Mouse (Mus musculus) right cerebral cortex, postnatal 36 days (tissue): ENCODE results near the gene Cd300ld3.

Source experiments
- DNase-seq, 2 experiments: peaks; one replicate each; pipeline ENCODE4 v3.0.0; 2022; ENCODE audit warnings: low spot score in 2 of 2, mixed read lengths in 1 of 2

Cd300ld3 gene

DNA sequence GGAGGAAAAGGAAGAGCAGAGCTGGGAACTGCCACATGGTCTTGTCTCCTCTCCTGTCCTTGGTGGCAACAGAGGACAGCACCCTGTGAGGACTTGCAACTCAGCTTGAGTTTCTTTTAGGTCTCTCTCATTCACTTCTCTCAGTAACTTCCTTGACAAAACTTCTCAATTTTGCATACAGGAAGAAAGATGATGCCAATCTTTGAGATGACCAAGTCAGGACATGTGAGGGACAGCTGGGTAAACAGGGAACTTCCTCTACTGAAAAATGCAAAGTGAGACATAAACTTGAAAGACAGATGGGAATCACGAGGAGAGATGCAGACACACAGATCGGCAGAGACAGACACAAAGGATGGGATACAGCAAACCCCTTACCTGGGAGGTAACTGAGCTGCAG lies at the start of gene Cd300ld3:
TSS of gene Cd300ld3 (minus strand) at position 151 of the 400 bp plus-strand sequence.
- no peak for DNase-seq

DNA sequence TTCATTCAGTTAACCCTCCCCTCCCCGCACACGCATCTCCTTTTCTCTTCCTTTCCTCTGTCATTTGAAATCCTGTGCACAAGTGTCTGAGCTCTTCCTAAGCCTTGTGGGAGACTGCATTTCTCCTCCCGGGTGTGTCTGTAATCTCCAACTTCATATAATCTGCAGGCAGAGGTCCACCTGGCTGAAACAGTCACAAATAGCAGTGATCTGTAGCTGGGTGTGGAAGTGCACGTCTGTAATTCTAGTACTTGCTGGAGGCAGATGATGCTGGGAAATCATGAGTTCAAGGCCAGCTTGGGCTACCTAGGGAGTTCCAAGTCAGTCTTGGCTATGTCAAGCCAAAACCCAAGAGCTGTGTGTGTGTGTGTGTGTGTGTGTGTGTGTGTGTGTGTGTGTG lies 43.9 kb upstream of the Cd300ld3 start:
- no peak for DNase-seq

DNA sequence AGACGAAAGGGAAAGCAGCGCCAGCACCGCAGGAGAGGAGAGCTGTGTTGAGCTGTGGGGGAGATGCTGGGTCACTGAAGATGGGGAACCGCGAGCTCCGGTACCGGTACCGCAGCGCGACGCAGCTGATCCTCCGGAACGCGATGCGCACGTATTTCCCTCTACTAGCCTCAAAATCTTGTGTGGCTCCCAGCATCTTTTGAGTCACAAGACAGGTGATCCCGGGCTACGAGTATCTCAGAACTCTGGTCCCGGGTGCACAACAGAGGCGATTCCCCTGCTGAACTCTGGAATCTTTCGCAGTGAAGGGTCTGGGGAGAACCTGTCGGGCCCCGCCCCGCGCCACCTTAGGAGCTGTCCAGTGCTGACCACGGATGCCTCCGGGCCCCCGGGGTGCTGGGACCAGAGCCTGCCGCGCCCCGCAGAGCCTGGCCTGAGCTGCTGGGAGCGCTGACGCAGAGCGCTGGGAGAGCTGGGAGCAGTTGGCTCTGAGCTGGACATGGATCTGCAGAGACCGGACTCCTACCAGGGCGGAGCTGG lies 43.2 kb upstream of the Cd300ld3 start, which contains the start of gene Rab37:
TSS of gene Rab37 (plus strand) at position 70 of the 540 bp plus-strand sequence.
- DNase-seq = no peak

DNA sequence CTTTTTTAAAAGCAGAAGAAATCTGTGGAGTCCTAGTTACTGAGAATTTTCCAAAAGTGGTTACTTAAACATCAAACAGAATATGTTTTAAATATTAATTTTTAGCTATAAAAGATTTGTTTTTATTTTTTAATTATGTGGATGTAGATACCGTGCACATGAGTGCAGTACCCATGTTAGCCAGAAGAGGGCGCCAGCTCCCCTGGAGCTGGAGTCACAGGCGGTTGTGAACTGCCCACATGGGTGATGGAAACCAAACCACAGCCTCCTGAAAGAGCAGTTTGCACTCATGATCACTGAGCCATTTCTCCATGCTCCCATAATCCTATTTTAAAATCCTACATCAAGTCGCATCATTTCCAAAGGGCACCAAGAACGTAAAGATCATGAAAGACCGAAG lies 41.6 kb upstream of the Cd300ld3 start:
- DNase-seq = no peak

DNA sequence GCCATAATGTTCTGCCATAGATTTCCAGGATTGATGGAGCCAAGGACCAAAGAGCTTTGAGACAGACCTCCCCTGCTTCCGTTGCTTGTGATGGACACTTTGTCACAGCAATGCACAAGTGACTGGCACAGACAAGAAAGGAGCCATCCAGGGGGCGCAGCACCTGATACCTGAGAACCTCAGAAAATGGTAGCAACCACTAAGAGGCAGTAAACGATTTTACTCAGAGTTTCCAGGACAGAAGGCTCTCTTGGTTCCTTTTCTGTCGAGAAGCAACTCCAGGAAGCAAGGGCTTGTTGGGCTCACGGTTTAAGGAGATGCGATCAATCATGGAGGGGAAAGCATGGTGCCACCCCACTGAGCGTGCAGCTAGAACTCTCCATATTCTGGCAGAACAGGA lies 38.0 kb upstream of the Cd300ld3 start:
- no peak for DNase-seq

DNA sequence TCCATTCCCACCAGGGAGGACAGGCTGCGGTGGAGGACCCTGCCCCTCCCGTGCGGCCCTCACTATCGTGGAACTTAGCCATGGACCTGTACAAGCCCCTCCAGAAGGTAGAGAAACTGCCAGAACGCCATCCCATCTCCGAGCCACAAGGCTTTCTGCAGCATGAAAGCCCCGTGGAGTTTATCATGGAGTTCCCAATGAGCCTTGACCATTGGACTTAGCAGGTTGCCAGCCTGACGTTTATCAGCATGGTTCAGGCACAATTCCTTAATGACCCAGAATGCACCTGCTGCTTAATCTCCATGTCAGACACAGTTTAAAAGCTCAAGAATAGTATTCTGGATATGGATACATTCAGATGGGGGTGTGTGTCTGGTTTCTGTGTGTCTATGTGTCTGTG lies 36.9 kb upstream of the Cd300ld3 start:
- no peak for DNase-seq

DNA sequence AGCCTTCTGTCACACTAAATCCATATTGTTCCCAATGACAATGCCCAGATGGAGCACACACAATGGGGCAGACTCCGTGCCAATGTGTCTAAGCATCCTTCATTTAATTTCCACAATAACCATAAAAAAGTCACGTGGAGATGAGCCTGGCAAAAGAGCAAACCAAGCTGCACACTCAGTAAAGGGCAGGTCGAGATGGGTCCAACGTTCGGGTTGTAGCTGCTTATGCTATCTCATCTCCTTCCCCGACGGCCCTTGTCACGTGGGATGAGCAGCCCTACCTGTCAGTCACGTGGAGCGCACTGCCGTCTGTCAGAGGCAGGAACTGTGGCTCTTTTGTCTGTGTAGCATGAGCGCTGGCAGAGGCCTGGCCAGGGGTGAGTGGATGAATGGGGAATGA lies 36.4 kb upstream of the Cd300ld3 start:
- DNase-seq = no peak

DNA sequence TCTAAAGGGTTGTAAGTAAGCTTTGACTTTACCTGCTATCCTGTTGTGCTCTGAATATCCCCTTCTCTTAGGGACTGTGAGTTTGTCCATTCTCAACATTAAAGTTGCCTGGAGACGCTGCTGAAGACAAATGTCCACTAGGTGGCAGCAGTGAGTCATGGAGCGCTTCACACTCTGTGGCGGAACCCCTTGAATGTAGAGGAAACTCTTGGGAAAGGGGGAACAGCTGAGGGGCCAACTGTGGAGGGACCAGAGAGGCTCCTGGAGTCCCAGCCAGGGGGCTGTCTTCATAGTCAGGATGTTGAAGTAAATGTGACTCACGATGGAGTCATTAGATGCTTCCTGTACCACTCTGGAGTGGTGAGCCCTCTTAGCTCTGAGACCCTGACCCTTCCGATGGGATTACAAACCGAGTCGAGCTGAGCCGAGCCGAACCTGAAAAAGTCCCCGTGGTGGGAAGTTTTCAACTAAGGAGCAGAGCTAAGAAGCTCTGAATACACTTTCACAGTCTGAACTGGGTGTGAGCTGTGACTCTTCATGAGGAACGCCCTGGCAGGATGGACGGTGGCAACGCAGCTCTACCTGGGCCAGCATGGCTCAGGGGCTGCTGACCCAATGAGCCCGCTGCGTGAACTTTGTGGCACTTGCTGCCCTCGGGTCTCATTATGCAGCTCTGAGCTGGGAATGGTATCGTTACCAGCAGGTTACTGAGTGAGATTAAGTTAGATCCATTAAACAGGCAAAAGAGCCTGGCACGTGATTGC lies 35.3 kb upstream of the Cd300ld3 start:
- DNase-seq = peak; percentile 28 to 34

DNA sequence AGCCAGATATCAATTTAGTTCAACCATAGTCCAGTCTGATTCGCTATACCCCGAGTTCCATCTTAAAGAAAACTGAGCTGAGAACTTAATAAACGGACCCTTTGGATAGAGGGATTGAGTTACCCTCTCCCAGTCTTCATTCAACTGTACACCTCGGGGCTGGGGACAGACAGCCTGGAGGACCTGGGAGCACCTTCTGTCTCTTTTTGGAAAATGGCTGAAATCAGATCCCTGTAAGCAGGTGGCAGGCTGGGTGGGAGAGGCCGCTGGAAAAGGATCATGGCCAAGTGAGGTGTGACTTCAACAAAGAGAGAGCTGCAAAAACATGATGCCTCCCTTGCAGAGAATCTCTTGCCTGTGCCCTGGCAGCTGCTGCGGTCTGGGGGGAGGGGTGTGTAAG lies 34.0 kb upstream of the Cd300ld3 start:
- DNase-seq = no peak

DNA sequence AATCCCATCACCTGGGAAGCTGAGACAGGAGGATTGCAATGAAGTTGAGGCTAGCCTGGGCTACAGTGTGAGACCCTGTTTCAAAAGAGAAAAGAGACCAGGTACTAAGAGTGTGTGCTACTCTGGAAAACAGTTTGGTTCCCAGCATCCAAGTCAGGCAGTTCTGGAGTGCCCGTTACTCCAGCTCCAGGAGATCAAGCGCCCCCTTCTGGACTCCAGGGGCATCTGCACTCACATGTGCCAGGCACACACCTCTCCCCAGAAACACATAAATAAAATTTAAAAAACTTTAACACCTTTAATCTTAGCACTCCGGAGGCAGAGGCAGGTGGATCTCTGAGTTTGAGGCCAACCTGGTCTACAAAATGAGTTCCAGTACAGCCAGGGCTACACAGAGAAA lies 33.2 kb upstream of the Cd300ld3 start:
- DNase-seq = no peak

DNA sequence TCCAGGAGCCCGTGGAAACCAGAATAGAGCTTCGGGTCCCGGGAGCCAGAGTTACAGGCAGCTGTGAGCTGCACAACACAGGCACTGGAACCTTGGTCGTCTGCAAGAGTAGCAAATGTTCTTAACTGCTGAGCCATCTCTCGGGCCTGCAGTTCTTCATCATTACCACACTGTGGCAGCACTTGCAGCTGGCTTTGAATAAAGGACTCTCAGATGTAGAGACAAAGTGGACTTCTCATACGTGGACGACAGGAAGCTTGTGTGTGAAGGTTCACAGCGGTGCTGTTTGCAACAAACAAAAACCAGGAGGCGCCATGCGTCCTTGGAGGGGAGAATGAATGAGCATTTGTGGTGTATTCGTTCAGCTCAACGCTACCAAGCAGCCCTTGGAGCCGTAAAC lies 32.7 kb upstream of the Cd300ld3 start:
- DNase-seq = peak; percentile 24 to 29

DNA sequence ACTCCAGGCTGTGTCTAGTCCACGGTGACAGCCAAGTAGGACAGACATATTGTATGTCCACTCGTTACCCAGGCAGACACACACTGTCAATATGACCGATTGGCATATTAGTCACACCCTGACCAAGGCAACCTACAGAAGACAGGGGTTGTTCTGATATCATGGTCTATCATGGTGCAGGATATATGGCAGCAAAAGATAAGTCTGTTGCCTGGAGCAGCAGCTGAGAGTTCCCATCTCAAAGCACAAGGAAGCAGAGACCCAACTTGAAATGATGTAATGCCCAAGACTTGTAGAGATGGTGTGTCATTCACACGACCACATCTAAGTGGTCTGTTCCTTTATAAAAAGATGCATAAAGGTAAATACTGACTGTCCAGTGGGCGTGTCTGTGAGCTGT lies 30.5 kb upstream of the Cd300ld3 start:
- DNase-seq = no peak

DNA sequence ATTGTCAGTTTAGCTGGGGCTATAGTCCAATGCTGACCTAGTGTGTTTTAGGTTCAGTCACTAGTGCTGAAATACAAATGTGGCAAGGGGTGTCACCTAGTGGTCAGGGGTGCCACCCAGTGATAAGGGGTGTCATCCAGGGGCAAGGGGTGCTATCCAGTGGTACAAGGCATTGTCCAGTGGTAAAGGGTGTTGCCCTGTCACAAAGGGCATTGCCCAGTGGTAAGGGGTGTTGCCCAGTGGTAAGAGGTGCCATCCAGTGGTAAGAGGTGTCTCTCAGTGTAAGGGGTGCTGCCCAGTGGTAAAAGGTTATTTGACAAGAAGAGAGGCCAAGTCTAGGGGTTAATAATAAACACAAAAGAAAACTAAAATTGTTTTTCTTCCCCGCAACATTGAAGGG lies 29.2 kb upstream of the Cd300ld3 start:
- no peak for DNase-seq

DNA sequence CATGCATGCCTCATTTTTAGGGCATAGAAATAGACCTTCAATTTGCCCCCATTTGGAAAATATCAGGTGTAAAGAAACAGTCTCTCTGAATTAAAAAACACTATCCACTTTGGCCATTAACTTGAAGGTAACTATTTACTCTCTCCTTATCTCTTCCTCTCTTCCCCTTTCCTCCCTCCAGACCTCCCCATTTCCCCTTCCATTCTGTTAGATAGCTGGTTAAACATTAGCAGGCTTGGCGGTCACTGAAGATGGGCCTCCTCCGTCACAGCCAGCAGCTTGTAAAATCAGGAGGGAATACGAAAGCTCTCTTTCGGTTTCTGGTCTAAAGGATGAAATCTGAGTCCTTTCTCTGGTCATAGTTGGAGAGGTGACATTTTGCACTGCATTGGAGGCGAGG lies 27.6 kb upstream of the Cd300ld3 start:
- DNase-seq = no peak

DNA sequence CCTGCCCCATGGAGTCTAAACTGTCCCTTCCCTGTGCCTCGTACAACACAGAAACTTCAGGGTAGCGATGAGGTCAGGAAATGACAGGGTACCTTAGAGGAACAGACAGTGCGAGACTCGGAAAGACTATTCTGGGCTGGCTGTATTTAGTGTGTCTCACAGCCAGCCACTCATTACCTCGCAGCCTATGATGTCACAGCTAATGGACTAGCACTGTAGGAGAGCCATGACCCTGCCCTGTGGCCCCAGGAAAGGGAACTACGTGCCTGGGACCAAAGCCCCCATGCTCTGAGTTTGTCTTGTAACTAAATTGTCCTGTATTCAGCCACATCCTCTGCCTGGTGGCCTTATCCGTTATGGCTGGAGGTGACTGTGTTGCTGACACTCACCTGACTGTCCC lies 27.2 kb upstream of the Cd300ld3 start:
- DNase-seq = no peak

DNA sequence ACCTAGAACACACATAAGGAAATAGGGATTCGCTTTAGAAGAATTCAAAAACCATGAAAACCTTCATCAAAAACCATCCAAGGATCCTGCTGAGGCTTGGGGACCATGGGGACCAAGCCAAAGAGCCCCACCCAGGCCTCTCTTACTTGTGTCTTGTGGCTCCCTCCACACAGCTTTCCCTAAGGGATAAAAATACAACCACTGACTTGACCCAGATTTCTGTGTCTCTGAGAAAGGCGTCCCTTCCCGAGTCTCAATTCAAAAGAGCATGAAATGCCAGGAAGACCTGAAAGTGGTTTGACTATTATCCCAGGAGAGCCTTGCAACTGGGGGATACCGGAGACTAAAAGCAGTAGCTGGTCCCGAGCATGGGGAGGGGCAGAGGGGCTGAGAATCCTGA lies 24.8 kb upstream of the Cd300ld3 start:
- DNase-seq = no peak

DNA sequence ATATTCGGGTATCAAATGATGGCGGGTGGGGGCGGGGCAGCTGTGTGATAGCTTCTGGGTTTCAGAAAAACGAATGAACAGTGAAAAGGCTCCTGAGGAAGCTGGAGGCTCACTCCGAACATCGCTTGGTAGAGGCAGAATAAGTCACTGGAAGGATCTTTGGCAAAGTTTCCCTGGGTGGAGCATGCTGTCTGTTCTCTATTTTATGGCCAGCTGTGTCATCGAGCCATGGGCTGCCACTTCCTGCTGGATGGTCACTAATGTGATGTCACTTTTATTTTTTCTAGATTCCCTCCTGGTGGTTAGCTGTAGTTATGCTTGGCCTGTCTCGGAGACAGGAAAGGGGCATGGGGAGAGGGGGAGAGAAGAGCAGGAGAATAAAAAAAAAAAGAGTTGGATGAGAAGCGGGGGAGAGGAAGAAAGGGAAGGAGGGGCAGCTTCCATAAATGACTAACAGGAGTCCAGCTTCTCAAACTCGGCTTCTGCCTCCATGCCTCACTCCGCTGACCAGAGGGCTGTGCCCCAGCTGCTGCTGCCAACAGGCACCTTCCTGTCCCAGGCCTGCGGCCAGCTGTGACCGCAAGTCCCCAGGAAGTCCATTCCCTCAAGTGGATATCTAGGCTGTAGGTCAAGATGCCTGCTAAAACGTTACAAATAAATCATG lies 23.6 kb upstream of the Cd300ld3 start:
- DNase-seq = no peak

DNA sequence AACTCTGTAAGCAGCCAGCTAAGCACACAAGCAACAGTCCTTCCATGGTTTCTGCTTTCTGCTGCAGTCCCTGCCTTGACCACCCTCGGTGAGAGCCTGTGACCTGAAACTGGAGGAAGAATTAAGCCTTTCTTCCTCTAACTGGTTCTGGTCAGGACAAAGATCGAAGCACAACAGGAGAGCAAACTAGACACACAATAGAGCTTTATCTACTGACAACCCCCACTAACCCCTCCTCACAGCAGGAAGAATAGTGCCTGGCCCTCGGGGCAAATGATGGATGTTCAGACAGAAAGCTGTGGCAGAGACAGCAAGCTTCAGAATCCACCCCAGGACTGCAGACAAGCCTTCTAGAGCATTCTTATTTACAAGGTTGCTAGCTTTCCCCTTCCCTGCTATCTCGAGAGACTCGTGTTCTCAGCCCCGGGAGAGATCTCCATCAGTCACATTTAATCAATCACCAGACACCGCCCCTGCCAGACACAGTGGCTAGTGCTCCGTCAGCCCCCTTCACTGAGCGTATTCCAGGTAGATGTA lies 22.9 kb upstream of the Cd300ld3 start:
- DNase-seq = no peak

DNA sequence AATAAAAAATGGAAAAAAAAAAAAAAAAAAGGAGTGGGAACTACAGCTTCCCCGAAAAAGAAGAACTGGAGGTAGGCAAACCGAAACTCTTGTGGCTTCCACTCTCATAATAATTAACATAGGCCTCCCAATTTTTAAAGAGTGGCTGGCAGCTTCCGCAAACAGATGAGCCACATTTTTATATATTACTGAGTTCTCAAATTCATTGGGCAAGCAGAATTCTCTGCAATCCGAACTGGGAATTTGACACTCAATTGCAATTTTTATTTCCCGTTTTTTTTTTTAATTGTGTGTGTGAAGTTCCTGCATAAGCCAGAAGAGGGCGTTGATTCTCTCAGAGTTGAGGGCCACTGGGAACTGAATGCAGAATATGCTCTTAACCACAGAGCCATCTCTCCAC lies 18.6 kb upstream of the Cd300ld3 start:
- no peak for DNase-seq

DNA sequence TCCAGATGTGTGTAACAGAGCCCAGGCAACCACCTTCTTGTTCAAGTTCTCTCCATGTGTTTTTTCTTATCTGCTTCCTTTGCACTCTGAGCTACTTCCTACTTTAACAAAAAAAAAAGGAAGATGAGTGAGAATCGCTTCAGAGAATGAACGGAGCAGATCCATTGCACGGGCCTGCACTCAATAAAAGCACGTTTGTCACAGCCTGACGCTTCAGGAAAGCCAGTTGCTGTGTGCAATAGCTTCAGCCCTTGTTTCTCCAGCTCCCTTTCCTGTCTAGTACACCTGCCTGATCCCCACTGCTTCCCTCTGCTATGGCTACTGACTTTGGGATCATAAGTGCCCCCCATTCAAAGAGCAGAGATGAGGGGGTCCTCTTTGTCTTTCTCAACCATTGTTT lies 13.9 kb upstream of the Cd300ld3 start, which contains the start of gene Cd300e:
TSS of gene Cd300e (minus strand) at position 101 of the 400 bp plus-strand sequence.
- no peak for DNase-seq

DNA sequence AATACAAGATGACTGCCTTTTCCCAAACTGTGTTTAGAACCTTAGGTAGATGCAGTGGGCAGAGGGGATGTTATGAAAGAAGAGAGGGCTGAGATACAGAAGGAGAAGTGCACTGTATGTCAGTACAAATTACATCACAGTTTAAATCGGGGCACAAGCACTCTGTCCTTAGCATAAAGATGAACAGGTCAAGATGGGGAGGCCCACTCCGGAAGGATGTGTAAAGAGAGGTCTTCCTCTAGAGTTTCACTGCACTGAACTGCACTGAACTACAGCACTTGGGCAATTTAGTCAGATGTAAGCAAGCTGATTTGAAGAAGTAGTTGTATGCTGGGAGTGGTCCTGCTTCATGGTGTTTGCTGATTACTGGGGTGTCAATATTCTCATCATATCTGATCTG lies 11.6 kb upstream of the Cd300ld3 start:
- no peak for DNase-seq

DNA sequence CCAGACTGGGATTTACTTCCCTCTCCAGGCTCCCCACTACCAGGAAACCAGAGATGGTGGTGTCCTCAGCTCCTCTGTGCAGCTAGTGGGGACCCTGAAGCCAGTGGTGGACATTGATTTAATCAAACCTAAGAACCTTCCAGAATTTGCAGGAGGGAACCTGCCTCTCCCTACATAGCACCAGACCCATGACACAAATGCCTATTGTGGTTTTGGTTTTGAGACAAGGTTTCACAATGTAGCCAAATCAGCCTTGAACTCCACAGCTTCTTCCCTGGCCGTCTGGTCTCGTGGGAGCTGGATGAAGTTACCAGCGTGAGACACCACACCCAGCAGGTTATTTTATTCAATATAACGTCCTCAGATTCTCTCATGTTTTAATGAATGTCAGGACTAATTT lies 10.5 kb upstream of the Cd300ld3 start:
- no peak for DNase-seq

DNA sequence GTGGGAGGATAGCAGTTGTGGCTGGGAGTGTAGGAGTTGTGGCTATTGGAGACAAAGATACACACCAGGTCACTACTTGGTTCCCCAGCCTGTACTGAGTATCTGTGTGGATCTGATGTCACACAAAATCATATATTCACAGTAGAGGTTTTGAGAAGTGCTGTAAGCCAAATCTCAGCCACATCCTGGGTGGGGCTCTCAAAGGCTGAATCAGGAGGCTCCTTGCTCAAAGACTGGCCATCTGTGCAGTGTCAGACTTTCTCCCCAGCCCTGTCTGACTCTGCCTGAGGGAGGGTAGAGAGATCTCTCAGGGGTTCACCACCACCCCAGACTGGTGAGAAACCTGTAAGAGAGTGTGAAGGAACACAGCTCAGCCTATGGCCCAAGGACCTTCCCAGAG lies 6.3 kb upstream of the Cd300ld3 start:
- no peak for DNase-seq
